Mouse (Mus musculus): Measurements from ENCODE around the gene Ugcg. TPM values are rescaled to one million over a fixed set of nuclear protein-coding genes. Genes with fewer than 3 reads are reported as not detected.

The Ugcg gene
- total RNA-seq (2022), result 1 to 10 TPM; 4.6 to 5.9 (median 5.4) TPM

GRCm38 (mm10) chr4:59188802-59189545 lies at the start of gene Ugcg:
TSS of gene Ugcg (plus strand) at chr4:59189257.
- DNase-seq (ENCODE audit: low spot score in 2 of 2), result peak; percentile 49 to 64

DNA sequence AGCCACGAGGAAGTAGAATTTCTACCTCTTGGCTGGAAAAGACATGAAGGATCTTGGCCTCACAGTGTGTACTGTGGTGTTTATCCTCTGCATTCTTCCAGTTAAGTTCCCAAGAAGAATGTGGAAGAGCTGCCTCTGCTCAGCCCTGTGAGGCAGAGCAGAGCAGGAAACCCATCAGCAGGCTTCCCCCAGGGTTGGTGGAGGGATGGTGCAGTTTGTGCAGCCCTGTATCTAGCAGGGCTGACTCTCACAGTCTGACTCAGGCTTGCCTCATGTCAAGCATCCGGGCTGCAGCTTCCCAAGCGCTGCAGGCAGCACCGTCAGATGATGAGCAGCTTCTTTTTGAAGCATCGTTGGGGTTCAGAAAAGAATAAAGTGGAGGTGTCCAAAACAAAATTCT lies 40.0 kb upstream of the Ugcg start:
- no peak for DNase-seq (ENCODE audit: low spot score in 2 of 2)

DNA sequence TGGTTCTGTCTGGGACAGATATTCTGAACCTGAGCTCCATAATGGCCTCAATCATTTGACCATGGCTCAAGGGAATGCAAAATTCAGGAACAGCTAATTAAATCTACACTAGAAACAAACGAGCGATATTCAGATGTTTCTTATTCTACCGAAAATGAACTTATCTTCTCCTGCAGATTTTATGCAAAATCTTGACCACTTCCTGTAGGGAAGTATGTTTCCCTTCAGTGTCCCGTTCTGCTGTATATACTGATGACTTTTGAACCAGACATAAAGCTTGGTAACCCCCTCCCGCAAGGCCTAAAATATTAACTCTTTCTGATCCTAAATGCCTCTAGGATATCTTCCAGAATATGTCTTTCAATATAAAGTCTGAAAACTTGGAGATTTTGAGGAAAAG lies 38.1 kb upstream of the Ugcg start:
- no peak for DNase-seq (ENCODE audit: low spot score in 2 of 2)

DNA sequence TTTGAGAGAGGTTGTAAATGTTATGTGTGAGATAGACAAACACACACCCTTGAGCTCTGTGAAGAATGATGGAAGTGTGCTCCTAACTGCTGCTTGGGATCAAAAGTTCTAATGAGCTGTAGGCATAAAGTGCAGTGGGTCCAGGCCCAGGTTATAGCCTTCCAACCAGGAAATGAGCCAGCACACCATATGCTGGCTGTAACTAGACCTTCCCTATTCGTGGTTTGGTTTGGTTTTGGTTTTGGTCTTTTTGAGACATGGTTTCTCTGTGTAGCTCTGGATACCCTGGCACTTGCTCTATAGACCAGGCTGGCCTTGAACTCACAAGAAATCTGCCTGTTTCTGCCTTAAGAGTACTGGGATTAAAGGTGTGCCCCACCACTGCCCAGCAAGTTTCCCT lies 37.1 kb upstream of the Ugcg start:
- DNase-seq (ENCODE audit: low spot score in 2 of 2), result no peak

DNA sequence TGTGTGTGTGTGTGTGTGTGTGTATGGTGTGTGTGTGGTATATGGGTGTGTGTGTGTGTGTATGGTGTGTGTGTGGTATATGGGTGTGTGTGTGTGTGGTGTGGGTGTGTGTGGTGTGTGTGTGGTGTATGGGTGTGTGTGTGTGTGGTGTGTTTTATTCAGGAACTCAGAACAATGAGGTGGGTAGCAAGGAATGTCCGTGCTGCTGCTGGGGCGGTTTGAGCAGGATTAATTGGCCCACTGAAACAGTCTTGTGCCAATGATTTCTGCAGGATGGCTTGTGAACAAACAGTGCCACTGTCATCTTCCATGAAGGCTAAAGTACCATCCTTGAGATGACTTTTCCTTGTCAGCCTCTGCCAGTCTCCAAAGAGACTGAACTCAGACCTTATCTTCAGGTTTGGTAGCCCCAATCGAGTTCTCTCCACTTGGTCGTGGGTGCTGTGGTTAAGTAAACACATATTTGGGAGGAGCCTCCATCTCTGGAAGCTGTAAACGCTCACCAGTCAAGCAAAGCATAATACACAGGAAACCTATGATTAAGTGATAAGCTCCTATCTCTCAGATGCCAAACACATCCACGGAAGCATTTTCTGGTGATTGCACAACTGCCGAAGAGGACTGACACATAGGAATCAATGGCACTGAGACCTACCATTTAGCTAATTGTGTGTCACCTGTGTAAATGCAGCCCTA lies 32.0 kb upstream of the Ugcg start:
- no peak for DNase-seq (ENCODE audit: low spot score in 2 of 2)

DNA sequence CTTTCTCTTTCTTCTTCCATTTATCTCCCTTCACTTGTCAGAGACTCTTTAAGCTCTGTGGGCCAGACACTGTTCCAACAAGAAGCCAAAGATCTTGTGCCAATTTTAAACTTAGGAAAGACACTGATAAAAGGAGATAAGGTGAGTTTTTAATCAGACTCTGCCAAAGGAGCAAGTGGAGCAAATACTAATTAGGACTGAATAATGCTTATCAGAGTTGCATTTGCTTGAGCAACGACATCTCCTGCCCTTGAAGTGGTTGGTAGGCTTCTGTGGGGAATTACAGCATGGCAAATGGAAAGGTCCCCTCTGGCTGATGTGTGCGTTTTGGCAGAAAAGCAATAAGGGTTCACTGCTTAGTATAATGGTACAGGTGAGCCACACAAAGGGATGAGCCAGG lies 31.4 kb upstream of the Ugcg start:
- DNase-seq (ENCODE audit: low spot score in 2 of 2), result no peak

- DNase-seq (ENCODE audit: low spot score in 2 of 2), result no peak
Measured at GRCm38 (mm10) chr4:59160289-59160688, 28.8 kb upstream of the Ugcg start.

DNA sequence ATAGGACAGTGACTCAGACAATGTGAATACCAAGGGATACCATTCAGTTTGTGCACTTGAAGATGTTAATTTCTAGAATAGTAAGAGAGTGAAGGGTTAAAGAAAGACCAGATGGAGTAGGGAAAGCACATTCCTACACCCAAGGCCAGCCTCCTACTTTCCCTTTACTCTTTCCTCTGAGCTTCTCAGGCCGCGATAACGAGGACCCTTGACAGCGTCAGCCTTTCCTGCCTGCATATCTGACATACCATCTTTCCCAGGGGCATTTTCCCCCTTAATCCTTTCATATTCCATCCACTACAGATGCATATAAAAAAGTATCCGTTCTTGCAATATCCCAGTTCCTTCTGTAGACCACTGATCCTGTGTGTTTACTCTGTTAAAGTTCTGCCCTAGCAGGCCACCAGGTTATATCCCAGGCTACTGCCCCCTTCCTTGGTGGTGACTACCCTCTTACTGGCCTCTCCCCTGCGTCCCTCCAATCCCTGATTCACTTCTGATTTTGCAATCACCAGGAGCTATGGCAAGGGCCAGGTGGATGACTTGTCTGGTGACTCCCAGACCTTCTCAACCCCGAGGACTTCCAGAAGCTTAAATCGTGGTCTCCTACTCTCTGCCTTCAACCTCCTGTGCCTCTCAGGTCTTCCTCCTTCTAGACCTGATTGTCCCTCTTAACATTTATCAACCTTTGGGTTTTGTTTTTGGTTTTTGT lies 27.9 kb upstream of the Ugcg start:
- DNase-seq (ENCODE audit: low spot score in 2 of 2), result no peak

GRCm38 (mm10) chr4:59164034-59164433 lies 25.0 kb upstream of the Ugcg start:
- DNase-seq (ENCODE audit: low spot score in 2 of 2), result no peak

DNA sequence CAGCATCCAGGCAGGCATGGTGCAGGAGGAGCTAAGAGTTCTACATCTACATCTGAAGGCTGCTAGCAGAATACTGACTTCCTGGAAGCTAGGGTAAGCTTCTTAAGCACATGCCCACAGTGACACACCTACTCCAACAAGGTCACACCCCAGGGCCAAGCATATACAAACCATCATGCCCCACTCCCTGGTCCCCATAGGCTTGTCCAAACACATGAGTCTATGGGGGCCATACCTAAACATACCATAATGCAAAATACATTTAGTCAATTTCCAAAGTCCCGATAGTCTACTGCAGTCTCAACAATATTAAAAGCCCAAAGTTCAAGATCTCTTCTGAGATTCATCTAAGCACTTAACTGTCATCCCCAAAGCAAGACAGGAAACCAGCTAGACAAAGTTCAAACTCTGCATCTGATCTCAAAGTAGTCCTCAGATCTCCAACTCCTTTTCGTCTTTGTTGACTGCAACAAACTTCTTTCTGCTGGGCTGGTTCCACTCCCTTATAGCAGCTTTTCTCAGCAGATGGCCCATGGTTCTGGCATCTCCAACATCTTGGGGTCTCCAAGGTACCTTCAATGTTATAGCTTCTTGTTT lies 21.7 kb upstream of the Ugcg start:
- DNase-seq (ENCODE audit: low spot score in 2 of 2), result no peak

DNA sequence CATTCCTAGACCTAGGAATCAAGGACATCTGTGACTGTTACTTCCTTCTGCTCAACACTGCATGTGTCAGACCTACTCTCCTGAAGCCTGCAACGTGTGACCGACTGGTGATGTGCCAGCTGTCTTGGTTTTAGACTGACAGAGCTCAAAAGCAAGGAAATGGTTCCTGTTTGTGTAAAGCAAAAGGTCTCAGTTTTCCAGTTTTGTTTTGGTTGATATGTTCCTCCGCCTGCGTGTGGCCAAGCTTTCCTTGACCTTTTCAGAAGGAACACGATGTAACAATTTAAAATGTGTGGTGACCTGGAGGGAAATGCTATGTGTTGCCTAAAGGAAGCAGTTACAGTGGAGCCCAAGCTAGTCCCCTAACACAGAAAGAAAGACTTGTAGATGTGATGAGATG lies 19.1 kb upstream of the Ugcg start:
- no peak for DNase-seq (ENCODE audit: low spot score in 2 of 2)

GRCm38 (mm10) chr4:59172616-59173015 lies 16.4 kb upstream of the Ugcg start:
- DNase-seq (ENCODE audit: low spot score in 2 of 2), result no peak

DNA sequence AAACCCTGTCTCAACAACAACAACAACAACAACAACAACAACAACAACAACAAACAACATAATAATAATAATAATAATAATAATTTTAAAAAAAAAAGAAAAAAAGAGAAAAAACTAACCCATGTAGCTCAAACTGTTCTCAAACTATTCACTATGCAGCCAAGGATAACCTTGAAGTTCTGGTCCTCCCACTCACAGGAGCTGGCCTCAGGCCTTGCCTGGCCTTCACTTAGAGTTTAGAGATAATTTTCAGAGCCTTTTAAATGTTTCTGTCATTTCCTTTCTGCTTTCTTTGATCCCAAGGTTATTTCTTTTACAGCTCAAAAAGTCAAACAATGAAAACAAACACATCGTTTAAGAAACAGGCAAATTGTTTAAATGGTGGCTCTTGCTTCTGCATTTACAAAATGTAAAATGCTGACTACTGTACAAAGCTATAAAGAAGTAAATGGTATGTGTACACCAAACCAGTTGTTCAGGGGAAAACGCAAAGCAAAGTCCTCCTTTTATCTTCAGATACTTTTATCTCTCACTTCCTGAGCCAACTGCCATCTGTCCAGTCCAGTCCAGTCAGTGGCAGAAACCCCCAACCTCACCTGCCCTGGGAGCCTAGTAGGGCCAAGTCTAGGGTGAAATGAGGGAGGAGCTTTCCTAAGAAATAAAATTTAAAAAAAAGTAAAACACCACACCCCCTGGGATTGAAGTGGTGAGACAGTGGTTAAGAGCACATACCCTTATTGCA lies 15.7 kb upstream of the Ugcg start:
- DNase-seq (ENCODE audit: low spot score in 2 of 2), result no peak

- DNase-seq (ENCODE audit: low spot score in 2 of 2), result peak in 1 of 2 experiments; percentile 17
Measured at GRCm38 (mm10) chr4:59175003-59175402, 14.1 kb upstream of the Ugcg start.

- DNase-seq (ENCODE audit: low spot score in 2 of 2), result no peak
Measured at GRCm38 (mm10) chr4:59175929-59176328, 13.1 kb upstream of the Ugcg start.

DNA sequence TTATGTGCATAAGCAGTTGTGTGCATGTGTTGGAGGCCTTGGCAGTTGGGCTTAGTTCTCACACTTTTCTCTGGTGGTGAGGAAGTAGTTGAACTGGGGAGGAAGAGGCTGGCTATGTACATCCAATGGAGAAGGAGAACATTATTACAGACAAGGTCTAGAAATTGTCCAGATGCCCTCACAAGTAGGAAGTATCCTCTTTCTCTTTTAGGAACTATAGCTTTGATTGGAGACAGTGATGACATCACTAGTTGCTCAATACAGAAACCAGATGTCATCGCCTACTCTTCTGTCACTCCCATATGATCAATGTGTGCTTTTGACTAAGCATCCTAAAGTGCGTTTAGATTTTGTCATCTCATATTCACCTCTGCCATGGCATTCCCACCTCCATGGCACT lies 11.5 kb upstream of the Ugcg start:
- no peak for DNase-seq (ENCODE audit: low spot score in 2 of 2)

DNA sequence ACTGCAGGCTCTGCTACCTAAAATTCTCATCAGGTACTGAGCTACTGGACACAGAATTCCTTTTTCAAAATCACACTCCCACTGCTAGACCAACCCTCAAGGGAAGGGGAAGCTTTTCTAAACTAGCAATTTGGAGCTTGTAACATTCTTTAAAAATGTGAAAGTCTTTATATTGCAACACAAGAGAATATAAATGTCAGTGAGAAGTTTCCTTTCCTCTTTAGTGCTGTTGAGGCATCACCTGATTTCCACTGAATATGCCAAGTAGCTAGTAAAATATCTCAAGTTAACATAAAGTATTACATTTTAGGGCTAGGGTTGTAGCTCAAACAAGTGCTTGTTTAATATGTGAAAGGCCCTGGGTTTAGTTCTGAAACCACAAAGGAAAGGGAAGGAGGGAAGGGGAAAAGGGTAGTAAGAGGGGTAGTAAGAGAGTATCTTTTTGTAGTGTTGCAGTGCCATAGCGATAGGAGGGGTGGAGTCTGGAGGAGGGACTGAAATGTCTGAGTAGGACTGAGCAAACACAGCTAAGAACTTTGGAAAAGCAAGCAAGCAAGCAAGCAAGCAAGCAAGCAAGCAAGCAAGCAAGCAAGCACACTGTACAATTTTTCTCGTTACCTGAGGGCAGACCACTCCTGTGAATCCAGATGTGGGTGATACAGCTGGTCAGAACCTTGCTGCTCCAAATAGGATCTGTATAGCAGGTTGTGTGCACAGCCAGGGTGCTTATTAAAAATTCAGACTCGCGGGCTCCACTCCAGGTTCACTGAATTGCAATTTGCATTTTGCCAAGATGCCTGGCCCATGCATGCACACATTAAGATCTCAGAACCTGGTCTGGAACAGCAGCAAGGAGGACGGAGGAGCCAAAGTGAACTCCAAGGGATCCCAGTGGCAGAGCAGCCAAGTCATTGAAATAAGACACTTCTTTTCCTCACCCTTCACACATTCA lies 7.5 kb upstream of the Ugcg start:
- DNase-seq (ENCODE audit: low spot score in 2 of 2), result no peak

GRCm38 (mm10) chr4:59185671-59186070 lies 3.4 kb upstream of the Ugcg start:
- DNase-seq (ENCODE audit: low spot score in 2 of 2), result no peak

- DNase-seq (ENCODE audit: low spot score in 2 of 2), result no peak
Measured at GRCm38 (mm10) chr4:59187289-59187688, 1.8 kb upstream of the Ugcg start.

DNA sequence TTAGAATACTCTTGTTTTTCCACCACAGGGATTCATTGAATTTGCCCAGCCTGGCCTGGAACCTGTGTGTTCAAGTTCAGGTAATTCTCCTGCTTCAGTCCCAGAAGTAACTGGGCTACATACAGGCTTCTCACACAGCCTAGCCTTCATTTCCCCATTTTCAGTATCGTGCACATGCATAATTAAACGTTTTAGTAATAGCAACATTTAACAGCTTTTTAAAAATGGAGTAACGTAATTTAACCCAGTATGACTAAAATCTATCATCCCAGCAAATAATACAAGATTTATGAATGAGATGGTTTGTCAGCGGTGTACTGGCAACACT lies 619 bp upstream of the Ugcg start:
- DNase-seq (ENCODE audit: low spot score in 2 of 2), result no peak
